Mouse (Mus musculus) gastrocnemius, postnatal 4 days (tissue): ENCODE results near the gene Nyx. TPM values are rescaled to one million over a fixed set of nuclear protein-coding genes. Genes with fewer than 3 reads are reported as not detected.
"Not testable (repeated sequence)": the region's sequence is repeated elsewhere in the genome, so short reads cannot be mapped to it uniquely, and the experiment has no call there.

Experiments used
- DNase-seq, 2 experiments: peaks; one replicate each; pipeline ENCODE4 v3.0.0; 2021 to 2022; ENCODE audit warnings: low spot score in 2 of 2, mixed read lengths in 2 of 2
- long read RNA-seq, 2 experiments: library from polyadenylated mRNA; stranded (forward); transcript quantifications; one replicate each; pipeline ENCODE4 v2.0.0; 2021
- total RNA-seq, 2 experiments: library from RNA; stranded (reverse); gene quantifications; 2 replicates each; pipeline ENCODE4 v1.2.3; 2021

Gene Nyx
- total RNA-seq: under 1 TPM; 0.08 to 0.17 TPM
- long read RNA-seq, experiment 1: 0 reads
- long read RNA-seq, experiment 2: 0 reads

GRCm38 (mm10) chrX:13465810-13466209 lies at the start of gene Nyx:
Nyx (plus strand) TSS chrX:13466110.
- DNase-seq: no peak

GRCm38 (mm10) chrX:13422047-13422446 lies 43.9 kb upstream of the Nyx start:
- DNase-seq: no peak

GRCm38 (mm10) chrX:13431421-13431820 lies 34.5 kb upstream of the Nyx start:
- DNase-seq: no peak

- DNase-seq: not testable (repeated sequence)
These were observed 29.9 kb upstream of the Nyx start for GRCm38 (mm10) chrX:13436042-13436441.

GRCm38 (mm10) chrX:13456544-13456943 lies 9.4 kb upstream of the Nyx start:
- not testable (repeated sequence) for DNase-seq

- no peak for DNase-seq
These were observed 7.1 kb upstream of the Nyx start for GRCm38 (mm10) chrX:13458766-13459165.

GRCm38 (mm10) chrX:13461266-13462261 lies 4.3 kb upstream of the Nyx start:
- DNase-seq: peak; percentile 67 to 81

- DNase-seq: no peak
These were observed 2.9 kb upstream of the Nyx start for GRCm38 (mm10) chrX:13462982-13463517.

- DNase-seq: no peak
These were observed 771 bp downstream of the Nyx start for GRCm38 (mm10) chrX:13466681-13467080.

GRCm38 (mm10) chrX:13467121-13467571 lies 1.2 kb downstream of the Nyx start:
- DNase-seq: no peak

GRCm38 (mm10) chrX:13469160-13470116 lies 3.5 kb downstream of the Nyx start:
- DNase-seq: peak in 1 of 2 experiments; percentile 21

- no peak for DNase-seq
These were observed 6.0 kb downstream of the Nyx start for GRCm38 (mm10) chrX:13471925-13472324.

GRCm38 (mm10) chrX:13472751-13473225 lies 6.9 kb downstream of the Nyx start:
- DNase-seq: no peak

GRCm38 (mm10) chrX:13475382-13475781 lies 9.5 kb downstream of the Nyx start:
- DNase-seq: no peak

- no peak for DNase-seq
These were observed 11.7 kb downstream of the Nyx start for GRCm38 (mm10) chrX:13477596-13477995.

GRCm38 (mm10) chrX:13478298-13478697 lies 12.4 kb downstream of the Nyx start:
- no peak for DNase-seq

- no peak for DNase-seq
These were observed 13.7 kb downstream of the Nyx start for GRCm38 (mm10) chrX:13479570-13479969.

GRCm38 (mm10) chrX:13482576-13482975 lies 16.7 kb downstream of the Nyx start:
- DNase-seq: no peak

- no peak for DNase-seq
These were observed 18.5 kb downstream of the Nyx start for GRCm38 (mm10) chrX:13484447-13484846.

GRCm38 (mm10) chrX:13489001-13489400 lies 23.1 kb downstream of the Nyx start:
- no peak for DNase-seq

GRCm38 (mm10) chrX:13489761-13490160 lies 23.9 kb downstream of the Nyx start:
- no peak for DNase-seq
